13 mouse cellular contexts compared by ENCODE assay signal in the genomic region with DNA sequence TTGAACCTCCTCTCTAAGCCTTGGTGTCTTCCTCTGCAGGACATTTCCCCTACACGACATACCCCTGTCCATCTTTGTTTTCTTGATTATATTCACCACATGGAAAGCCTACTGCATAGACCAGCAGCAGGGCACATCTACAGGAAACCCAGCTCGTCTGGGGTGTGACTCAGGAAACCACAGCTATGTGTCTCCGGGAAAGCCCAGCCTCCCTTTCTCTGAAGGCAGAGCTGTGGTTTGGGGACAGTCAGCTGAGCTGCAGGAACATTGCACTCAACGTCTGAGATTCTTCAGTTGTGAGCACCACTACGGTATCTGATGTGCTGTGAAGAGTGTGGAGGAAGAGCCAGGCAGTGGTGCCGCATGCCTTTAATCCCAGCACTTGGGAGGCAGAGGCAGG.
DNase-seq lines count a peak whose midpoint lies in the region; ATAC-seq and TF ChIP-seq lines count a peak whose summit lies in the region.
"Had no signal": no experiment of that assay in that cellular context is flagged by ENCODE, and none has a peak within 500 bp of the region (broad histone marks: within the 10 kb centered on the region; RNA-seq: fewer than 3 reads in every experiment).

No protein-coding gene starts in this region.

- H3K4me3 ChIP-seq in liver, postnatal 0 days (ENCODE audit: low read depth, low read length), result no peak overlapping the region
- no peak overlapping the region for H3K4me3 ChIP-seq in midbrain, embryonic 16.5 days (ENCODE audit: low read depth, low read length)
- H3K4me3 ChIP-seq: forebrain, embryonic 13.5 days; midbrain, embryonic 10.5 days had no signal

- WGBS in liver, postnatal 0 days (ENCODE audit: insufficient replicate concordance), result 23% methylated on average over 6 of the region's 6 CpGs
- WGBS in midbrain, embryonic 16.5 days, result 87% methylated on average over 6 of the region's 6 CpGs

- H3K36me3 ChIP-seq in liver, postnatal 0 days (replicated peaks; ENCODE audit: insufficient read depth, low read length), result no peaks in the 10 kb centered on the region
- no peaks in the 10 kb centered on the region for H3K36me3 ChIP-seq in midbrain, embryonic 16.5 days (ENCODE audit: control insufficient read depth, insufficient read depth, low read length)
- H3K36me3 ChIP-seq: midbrain, embryonic 10.5 days had no signal

- no peaks in the 10 kb centered on the region for H3K27me3 ChIP-seq in liver, postnatal 0 days (ENCODE audit: insufficient read depth, low read length)
- H3K27me3 ChIP-seq in midbrain, embryonic 16.5 days (ENCODE audit: control insufficient read depth, insufficient read depth, low read depth, low read length), result no peaks in the 10 kb centered on the region
- H3K27me3 ChIP-seq: forebrain, embryonic 13.5 days had no signal

- peak; percentile 38 for DNase-seq in adrenal gland, adult 2 months
- no peak for DNase-seq in adrenal gland, adult 18-20 months (ENCODE audit: low spot score in 2 of 2)
- peak; percentile 40 for DNase-seq in liver, postnatal 0 days
- peak; percentile 46 to 52 for DNase-seq in spleen, adult 18-20 months
- DNase-seq in right cerebral cortex, postnatal 10 days (ENCODE audit: low spot score in 2 of 2), result no peak
- no peak for DNase-seq in cerebellum, adult 9-11 months
- DNase-seq: adrenal gland, postnatal 10 days; cerebellum, postnatal 10 days had no signal

- TF ChIP-seq EP300 in liver, postnatal 0 days (IDR thresholded peaks at IDR 0.05; ENCODE audit: low read depth), result no peak

- H3K9me3 ChIP-seq in liver, postnatal 0 days (ENCODE audit: low read length), result no peaks in the 10 kb centered on the region
- H3K9me3 ChIP-seq in midbrain, embryonic 16.5 days (replicated peaks; ENCODE audit: control insufficient read depth, low read length, poor library complexity, severe bottlenecking), result no peaks in the 10 kb centered on the region
- H3K9me3 ChIP-seq: forebrain, embryonic 13.5 days; midbrain, embryonic 10.5 days had no signal

- H3K4me1 ChIP-seq in liver, postnatal 0 days (ENCODE audit: insufficient read depth), result peaks cover 4% of the 10 kb centered on the region; the same call in 1 of the 2 replicates
- H3K4me1 ChIP-seq in midbrain, embryonic 16.5 days (ENCODE audit: control insufficient read depth, insufficient read depth, low read length), result no peaks in the 10 kb centered on the region; the same call in 1 of the 2 replicates
- H3K4me1 ChIP-seq: forebrain, embryonic 13.5 days; midbrain, embryonic 10.5 days had no signal

- H3K9ac ChIP-seq in liver, postnatal 0 days (replicated peaks), result no peak overlapping the region
- H3K9ac ChIP-seq in midbrain, embryonic 16.5 days (ENCODE audit: low read depth, low read length), result no peak overlapping the region
- H3K9ac ChIP-seq: forebrain, embryonic 13.5 days had no signal

- H3K27ac ChIP-seq in liver, postnatal 0 days (ENCODE audit: low read depth), result no peak overlapping the region
- H3K27ac ChIP-seq in midbrain, embryonic 16.5 days (ENCODE audit: low read length), result no peak overlapping the region
- H3K27ac ChIP-seq: forebrain, embryonic 13.5 days; midbrain, embryonic 10.5 days had no signal

- peak; percentile 99 for ATAC-seq in CD4-positive, CD25-positive, alpha-beta regulatory T cell, adult 4 months
- ATAC-seq in liver, postnatal 0 days, result no peak; the same call in 1 of the 2 replicates
- ATAC-seq in midbrain, embryonic 16.5 days, result no peak
- ATAC-seq: forebrain, embryonic 13.5 days; intestine, postnatal 0 days had no signal

- H3K4me2 ChIP-seq in liver, postnatal 0 days (ENCODE audit: low read depth, low read length), result no peak overlapping the region
- no peak overlapping the region for H3K4me2 ChIP-seq in midbrain, embryonic 16.5 days (ENCODE audit: low read length)
- H3K4me2 ChIP-seq: forebrain, embryonic 13.5 days had no signal

- no peak for TF ChIP-seq CTCF in liver, postnatal 0 days (IDR thresholded peaks at IDR 0.05; ENCODE audit: low read depth)

Comparison
In these comparisons a context has a peak if more than half of its experiments do, and no peak if none do; other contexts are left out.
1. DNase-seq: peak in adrenal gland, adult 2 months (single experiment), liver, postnatal 0 days (single experiment) and spleen, adult 18-20 months (2 of 2); none in adrenal gland, adult 18-20 months (0 of 2), right cerebral cortex, postnatal 10 days (0 of 2) and cerebellum, adult 9-11 months (single experiment).